Mouse (Mus musculus) kidney, adult 18-20 months (tissue): ENCODE data around the gene Noa1.

Experiments used
- DNase-seq: peaks from one replicate; pipeline ENCODE4 v3.0.0; 2021

Gene Noa1

DNA sequence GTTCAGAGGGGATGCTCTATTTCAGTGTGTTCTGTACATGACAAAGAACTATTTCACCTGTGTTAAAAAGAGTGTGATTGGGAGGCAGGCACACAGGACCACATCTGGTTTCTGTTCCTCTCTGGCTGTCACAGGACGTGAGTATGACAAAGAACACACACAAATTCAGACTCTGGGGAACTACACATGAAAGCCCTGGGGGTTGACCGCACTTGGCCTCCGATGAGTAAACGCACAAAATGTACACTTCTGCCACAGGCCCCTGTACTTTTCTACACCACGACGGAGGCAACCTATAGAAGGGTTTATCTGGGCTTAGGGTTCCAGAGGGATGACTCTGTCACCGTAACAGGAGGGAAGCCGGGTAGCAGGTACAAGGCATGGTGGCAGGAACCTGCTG, 20.2 kb downstream of the Noa1 start:
- no peak for DNase-seq

DNA sequence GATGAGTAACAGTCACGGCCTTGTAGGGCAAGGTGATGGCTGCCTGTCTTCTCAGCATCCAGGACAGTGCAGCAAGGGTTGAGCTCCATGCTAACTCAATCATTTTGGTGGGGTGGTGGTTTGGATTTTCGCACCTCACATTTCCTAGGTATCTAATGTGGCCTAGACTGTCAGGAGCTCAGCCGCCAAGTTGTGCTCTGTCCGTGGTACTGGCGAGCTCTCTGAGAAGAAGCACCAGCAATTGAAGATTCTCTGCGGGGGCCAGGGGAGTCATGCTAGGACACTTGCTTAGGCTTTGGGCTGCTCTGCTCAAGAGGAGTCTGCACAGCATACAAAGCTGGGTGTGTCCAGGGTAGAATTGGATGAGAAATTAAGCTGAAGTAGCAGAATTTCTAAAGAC, 22.0 kb downstream of the Noa1 start:
- DNase-seq, result no peak

DNA sequence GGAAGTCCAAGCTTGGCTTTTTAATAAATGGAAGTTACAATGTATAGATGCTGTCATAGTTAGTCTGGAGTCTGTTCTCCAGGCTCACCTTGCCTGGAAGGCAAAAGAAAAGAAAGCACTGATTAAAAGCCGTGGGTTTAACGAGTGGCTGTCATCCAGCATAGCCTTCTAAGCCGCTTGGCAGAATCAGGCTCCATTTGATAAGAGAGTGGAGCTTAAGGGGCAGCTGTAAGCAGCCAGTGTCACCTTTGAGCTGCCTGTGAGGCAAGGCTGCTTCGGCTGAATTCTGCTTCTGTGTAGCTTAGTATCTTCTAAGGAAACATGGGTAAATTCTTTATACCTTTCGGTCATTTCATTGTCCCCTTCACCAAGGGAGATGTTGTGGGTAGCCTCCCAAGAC, 23.0 kb downstream of the Noa1 start:
- DNase-seq, result no peak

DNA sequence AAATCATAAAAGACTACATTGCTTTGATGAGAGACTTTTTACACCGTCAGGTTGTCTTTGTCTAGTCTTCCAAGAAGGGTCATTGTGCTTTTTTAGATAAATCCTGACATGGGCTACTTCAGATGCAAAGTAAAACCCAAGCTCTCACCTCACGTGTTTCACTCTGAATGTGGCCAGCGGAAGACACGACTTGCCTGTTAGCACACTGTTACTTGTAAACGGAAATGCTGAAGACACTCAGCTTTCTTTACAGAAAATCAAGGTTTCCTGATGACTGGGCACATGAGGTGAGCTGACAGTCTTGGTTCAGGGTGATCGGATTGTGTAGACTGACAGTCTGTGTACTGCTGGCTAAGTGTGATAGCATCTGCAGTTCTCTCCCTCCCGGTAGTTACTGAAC, 24.2 kb downstream of the Noa1 start:
- DNase-seq, result no peak

GRCm38 (mm10) chr5:77282242-77282641, 27.6 kb downstream of the Noa1 start:
- no peak for DNase-seq

GRCm38 (mm10) chr5:77281518-77282174, 28.2 kb downstream of the Noa1 start:
- DNase-seq, result no peak

DNA sequence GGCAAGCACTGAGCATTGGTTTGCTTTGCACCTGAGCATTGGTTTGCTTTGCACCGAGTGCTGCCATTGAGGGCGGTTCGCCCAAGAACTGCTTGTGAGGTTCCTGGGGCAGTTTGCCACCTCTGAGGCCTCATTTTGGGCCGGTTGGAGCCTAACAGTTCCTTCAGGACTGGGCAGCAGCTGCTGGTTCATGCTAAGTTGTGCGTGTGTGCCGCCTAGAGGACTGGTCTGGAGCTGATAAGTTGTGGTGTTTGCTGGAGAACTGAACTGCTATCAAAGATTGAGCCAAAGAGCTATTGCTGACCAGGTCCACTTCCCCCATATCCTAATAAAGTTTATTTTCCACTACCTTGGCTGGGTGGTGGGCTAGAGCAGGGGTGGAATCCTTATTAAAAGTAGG, 32.7 kb downstream of the Noa1 start:
- no peak for DNase-seq

DNA sequence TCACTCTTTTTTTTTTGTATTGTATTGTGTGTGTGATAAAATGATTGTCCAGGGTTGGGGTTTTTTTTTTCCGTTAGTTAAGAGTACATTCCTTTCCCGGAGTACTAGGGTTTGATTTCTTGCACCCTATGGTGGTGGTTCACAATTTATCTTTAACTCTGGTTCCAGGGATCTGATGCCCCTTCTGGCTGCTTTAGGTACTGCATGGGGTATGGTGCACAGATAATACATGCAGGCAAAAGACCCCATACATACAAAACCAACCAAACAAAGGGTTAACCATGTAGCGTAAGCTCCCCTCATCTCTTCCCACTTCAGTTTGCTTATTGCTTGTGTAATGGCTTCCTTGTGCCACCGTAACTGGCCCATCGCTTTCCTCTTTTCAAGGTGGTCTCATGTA, 33.9 kb downstream of the Noa1 start:
- peak; percentile 40 for DNase-seq

DNA sequence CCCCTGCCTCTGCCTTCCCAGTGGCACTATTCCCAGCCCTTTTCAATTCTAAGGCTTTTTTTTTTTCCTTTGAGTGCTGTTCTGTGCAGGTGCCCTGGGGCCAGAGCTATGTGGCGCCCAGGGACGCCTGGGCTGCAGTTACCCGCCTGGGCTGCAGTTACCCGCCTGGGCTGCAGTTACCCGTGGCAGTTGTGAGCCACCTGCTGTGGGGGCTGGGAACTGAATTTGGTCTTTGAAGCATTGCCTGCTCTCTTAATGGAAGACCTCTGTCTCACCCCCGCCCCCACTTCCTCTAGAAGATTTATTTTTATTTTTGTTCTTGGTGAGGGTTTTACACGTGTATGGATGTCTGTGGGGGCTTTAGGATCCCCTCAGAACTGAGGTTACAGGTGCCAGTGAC, 36.7 kb downstream of the Noa1 start:
- no peak for DNase-seq

GRCm38 (mm10) chr5:77269399-77269798, 40.5 kb downstream of the Noa1 start:
- no peak for DNase-seq

- no peak for DNase-seq
Observed at GRCm38 (mm10) chr5:77267957-77268624, 41.8 kb downstream of the Noa1 start.

GRCm38 (mm10) chr5:77267441-77267840, 42.4 kb downstream of the Noa1 start:
- no peak for DNase-seq

DNA sequence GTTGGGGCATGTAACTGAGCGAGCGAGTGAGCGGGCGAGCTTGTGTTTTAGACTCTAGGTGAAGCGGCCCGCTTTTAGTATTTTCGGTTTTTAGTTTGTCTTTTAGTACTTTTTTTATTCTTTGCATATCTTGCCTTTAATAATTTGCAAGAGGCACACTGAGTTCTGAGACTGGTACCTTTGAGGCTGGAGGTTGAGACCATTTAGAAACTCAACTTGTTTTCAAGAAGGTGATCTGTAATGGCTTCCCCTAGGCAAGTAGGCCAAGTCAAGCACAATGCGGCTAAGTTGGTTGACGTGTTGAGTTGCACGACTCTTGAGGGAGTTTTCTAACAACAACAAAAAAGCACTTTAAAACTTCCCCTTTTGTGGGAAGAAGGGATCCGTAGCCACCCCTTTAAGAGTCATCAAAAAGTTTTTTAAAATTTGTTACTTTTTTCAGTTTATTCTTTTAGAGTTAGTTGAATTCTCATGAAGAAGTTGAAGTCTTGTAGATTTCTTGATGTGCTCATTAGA, 42.9 kb downstream of the Noa1 start:
- DNase-seq, result no peak

DNA sequence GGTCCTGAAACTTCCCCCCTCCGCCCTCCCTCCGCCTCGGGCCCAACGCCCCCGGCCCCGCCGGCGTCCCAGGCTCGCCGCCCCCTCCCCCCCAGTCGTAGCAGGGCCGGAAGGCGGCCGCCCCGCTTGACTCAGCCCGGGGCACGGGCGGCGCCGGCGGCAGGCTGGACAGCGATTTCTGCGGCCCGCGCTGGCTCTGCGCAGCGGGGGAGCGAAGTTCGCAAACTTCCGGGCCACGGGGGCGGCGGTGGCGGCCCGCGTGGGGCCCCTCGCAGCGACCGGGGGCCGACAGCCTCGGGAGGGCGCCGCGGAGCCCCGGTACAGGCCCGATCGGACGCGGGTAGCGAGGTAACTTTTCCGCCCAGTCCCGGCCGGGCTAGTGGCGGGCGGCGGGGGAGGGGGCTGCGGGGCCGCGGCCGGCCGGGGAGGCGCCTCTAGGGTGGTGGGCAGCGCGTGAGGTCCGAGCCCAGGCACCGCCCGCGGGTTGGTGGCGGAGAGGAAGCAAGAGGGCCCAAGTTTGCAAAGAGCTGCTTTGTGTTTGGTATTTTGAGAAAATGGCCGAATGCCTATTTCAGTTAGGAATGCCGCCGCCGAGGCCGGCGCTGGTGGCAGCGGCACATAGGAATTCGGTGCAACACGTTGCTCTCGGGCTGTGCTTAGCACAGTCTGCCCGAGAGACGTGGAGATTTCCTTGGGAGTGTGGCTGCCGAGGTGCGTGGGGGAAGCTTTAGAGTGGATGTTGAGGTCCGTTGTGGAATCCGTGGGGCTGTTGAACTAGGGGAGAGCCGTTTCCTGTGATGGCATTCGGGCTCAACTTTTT, 43.6 kb downstream of the Noa1 start:
- peak; percentile 76 for DNase-seq

DNA sequence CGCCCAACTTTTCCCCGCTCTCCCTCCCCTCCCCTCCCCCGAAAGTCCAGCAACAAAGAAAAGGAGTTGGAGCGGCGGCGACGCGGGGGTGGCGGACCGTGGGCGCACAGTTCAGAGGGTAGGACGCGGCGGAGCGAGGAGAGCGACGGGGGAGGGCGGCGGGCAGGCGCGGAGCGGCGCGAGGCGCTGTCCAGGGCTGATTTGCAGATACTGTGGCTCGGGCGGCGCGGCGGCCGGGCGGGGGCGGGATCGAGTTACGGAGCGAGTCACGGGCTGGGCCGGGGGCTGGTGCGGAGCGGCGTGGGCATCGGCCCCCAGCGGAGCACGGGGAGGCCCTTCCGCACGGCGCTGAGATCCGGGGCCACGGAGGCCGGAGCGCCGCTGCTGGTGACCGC, 44.2 kb downstream of the Noa1 start:
- DNase-seq, result peak; percentile 76

DNA sequence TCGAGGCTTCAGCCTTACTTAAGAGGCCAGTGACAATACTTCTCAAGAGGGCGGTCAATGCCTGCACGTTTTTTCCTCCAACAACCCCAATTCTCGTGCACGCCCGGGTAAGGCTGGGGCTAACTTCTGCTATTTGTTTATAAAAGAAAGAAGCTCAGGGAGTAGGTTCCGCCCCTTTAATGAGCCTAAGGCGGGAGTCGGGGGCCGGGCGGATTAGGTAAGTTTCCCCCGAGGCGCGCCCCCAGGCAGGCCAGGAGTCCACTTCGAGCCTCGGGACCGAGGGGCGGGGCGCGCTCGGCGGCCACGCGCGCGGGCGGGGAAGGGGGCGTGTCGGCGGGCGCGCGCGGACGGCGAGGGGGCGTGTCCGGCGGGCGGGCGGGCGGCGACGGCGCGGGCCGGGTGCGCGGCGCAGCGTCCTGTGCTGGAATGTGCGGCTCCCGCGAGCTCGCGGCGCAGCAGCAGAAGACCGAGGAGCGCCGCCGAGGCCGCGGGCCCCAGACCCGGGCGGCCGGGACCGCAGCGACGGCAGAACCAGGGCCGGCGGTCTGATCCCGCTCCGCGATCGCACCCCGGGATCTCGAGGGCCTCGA, 44.7 kb downstream of the Noa1 start, which contains the start of gene Rest:
TSS of gene Rest (plus strand) at position 411 of the 590 bp plus-strand sequence.
- DNase-seq, result peak; percentile 84

DNA sequence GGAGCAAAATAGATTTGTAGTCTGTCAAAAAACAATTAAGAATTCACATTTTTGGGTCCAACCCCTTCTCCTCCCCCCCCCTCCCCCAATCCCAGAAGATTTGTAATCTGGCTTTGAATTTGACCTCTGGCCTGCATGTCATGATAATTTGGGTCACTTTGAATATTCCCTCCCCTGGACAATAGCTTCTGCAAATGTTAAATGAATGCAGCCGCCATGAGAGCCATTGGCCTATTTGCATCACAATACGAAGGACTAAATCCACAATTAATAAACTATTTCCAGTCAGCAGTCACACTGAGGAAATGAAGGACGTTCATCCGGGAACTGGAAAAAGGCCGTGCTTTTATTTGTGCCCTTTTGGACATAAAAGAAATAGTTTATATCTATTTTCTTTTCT, 47.8 kb downstream of the Noa1 start:
- no peak for DNase-seq

DNA sequence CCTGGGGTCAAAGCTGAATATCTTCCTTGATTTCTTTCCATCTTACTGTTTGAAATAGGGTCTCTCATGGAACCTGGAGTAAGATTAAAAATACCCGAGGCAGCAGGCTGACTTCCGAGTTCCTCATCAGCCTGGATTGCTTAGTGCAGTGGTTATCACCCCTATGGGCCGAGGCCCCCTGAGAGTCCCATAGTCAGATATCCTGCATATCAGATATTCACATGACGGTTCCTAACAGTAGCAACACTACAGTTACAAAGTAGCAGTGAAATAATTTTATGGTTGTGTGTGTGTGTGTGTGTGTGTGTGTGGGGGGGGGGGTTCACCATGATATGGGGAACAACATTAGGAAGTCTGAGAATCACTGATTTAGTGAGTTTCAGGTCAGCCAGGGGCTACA, 48.7 kb downstream of the Noa1 start:
- no peak for DNase-seq

GRCm38 (mm10) chr5:77260141-77260540, 49.7 kb downstream of the Noa1 start:
- peak; percentile 19 for DNase-seq

DNA sequence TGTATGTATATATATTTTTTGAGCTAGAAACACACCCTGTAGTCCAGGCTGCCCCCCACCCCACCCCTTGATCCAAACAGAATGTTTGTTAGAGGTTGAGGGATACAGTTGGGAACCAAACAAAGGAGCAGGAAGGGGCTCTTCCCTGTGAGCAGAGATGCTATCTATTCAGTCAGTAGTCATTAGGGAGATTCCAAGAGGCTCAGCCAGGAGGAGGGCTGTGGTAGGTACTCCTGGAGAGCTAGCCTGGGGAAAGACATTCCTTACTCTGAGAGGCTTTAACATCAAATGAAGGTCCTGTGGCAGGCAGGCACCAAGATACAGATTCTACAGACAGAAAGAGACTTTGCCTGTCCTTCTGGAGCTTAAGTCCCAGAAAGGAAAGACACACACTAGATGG, 50.6 kb downstream of the Noa1 start:
- DNase-seq, result no peak

DNA sequence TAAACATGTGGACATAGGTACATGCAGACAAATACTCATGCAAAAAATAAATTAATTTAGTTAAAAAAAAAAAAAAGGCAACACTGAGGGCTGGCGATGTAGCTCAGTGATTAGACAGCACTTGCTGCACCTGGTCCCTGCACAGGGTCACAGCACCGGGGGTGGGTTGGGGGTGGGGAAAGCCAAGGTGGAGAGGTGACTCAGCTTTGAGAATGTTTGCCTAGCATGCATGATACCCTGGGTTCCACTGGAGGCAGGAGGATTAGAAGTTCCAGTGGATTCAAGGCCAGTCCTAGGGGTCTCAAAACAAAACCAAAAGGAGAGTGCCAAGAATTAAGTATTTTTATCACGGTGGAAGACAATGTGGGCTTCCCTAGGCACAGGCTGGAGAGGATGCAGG, 52.3 kb downstream of the Noa1 start:
- DNase-seq, result no peak

- no peak for DNase-seq
Observed at GRCm38 (mm10) chr5:77254402-77254801, 55.5 kb downstream of the Noa1 start.

DNA sequence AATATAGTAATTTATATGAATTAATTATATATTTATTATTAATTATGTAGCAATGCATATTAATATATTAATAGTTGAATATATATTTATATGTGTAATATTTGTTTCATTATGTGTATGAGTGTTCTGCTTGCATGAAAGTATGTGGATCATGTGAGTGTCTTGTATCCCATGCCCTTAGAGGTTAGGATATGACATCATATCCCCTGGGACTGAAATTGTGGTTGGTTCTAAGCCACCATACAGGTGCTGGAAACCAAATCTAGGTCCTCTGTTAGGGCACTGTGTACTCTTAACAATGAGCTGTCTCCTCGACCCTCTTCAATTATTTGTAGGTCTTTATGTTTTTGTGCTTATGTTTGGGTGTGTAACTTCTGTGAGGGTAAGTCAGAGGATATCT, 56.7 kb downstream of the Noa1 start:
- no peak for DNase-seq
